Mouse (Mus musculus) megakaryocyte progenitor cell, adult 5-6 weeks (primary cell): ENCODE measurements around the gene Tex44. TPM values are rescaled to one million over a fixed set of nuclear protein-coding genes. Genes with fewer than 3 reads are reported as not detected.

Source experiments
- ATAC-seq: replicated peaks from 2 replicates; pipeline ENCODE4 v1.8.0; 2016; ENCODE audit warnings: mild to moderate bottlenecking, moderate TSS enrichment, inconsistent platforms; ENCODE audit not compliant: poor library complexity
- total RNA-seq, 2 experiments: library from RNA; stranded (forward) in 1 of 2; stranded (reverse) in 1 of 2; fragments of 157-497, 149-512 nt in 1 of 2; fragments of 200-1000 nt in 1 of 2; gene quantifications; 2 replicates each; pipeline versions ENCODE4 v1.2.3 to v1.2.4; 2015 to 2017

The Tex44 gene
- total RNA-seq, 2 experiments from 2014 or later = not detected

DNA sequence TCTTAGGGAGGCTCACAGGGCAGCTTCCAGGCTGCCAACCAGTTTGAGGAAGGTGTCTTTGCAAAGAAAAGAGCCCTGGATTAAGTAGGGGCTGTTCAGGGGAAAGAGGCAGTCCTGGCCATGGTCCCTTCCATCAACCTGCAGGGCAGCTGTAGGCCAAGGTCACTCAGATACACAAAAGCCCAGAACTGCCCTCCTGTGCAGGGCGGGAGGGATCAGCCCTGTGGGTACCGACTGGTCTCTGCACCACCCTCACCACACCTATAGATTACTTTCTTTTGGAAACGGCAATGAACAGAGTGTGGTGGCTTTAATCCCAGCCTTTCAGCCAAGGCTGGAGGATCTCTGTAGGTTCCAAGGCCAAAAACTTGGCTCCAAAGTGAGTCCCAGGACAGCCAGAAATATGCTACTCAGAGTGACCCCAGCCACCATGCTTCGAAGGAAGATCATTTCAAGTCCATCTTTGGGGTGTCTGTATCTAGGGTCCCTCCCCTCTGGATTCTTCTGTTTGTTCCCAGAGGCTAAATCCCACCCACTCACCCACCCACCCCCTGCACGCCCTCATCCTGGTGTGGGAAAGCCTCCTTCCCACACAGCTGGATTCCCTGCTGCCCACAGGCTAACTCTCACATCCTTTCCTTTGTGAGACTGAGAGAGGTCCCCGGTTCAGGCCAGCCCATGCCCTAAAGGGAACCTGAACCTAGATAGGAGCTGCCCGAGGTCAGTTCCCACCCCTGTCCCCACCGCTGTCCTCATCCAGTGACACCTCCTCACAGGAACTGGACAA is 17.4 kb downstream of the Tex44 start:
- no peak for ATAC-seq

GRCm38 (mm10) chr1:86447596-86448171 is 21.6 kb downstream of the Tex44 start:
- ATAC-seq = no peak

DNA sequence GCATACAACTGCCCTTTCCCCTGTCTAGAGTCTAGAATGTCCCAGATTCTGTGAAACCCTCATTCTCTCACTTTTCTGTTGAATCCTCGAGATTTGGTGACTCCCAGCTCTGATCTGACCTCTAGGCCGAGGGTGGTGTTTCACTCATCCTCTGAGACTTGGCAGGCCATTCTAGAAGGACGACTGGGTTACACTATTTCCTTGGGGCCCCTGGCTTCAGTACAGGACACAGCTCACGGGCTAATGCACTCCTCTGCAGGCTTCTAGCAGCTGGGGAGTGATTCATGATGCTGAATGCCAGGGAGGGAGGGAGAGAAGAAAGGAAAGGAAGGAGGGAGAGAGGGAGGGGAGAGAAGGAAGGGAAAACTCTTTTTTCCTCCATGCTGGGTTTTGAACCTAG is 22.1 kb downstream of the Tex44 start:
- no peak for ATAC-seq

DNA sequence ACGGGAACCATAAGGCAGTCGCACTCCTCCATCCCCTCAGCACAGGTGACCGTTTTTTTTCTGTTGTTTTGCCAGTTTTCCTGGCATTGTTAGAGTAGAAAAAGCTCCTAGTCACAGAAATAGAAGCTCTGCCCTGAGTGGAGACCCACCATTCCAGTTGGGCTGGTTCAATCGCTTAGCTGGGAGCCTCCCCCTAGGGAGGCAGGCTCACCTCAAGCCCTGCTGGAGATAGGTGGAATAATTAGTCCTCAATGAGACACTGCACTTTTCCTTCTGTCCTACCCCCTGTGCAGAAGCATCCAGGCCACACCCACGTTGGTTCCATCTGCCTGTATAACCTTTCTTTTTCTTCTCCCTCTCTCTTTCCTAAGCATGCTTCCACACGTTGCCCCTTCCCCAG is 23.8 kb downstream of the Tex44 start:
- 0 out of 2 replicates have a peak, but pooled peaks have one; percentile 34 for ATAC-seq

- no peak for ATAC-seq
Measured at GRCm38 (mm10) chr1:86452713-86453112, 26.6 kb downstream of the Tex44 start.

DNA sequence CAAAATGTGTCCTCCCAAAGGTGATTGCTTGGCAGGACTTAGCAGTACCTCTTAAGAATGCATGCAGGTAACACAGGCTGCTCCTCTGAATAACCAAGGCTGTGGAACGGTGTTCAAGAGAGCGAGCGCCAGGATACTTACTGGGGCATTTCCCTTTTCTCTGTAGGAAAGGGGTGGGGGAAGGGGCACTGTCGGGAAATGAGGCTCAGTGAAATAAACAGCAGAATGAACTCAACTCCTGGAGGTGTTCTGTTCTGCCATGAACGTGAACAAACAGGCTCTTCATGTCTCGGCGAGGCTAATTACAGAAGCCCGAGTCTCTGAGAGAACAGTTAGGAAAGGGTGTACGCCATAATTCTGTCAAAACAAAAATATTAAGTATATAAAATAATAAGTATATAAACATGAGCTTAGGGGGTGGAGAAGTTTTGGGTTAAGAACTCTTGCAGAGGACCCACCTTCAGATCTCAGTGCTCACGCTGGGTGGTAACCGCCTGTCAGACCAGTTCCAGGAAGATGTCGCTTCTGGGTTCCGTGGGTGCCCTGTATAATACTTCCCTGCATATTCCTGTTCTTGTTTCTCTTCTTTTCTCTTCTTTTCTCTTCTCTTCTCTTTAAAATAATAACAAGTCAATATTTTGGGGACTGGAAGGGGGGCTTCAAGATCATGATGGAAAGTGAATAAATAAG is 30.9 kb downstream of the Tex44 start:
- peak; percentile 42; the same call in 1 of the 2 replicates for ATAC-seq

DNA sequence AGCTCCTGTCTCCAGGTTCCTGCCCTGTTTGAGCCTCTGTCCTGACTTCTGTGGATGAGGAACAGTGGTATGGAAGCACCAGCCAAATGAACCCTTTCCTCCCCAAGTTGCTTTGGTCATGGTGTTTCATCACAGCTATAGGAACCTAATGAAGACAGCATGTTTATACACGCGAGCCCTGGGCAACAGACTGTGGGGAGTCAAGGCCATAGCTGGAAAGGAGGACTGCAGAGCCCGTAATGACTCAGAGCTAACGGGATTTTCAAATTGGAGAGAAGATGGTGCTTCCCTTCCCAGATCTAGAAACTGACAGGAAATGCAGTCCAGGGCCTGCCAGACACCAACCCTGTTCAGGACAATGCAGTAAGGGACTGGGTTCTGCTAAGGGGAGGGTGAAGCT is 33.2 kb downstream of the Tex44 start:
- ATAC-seq = no peak

DNA sequence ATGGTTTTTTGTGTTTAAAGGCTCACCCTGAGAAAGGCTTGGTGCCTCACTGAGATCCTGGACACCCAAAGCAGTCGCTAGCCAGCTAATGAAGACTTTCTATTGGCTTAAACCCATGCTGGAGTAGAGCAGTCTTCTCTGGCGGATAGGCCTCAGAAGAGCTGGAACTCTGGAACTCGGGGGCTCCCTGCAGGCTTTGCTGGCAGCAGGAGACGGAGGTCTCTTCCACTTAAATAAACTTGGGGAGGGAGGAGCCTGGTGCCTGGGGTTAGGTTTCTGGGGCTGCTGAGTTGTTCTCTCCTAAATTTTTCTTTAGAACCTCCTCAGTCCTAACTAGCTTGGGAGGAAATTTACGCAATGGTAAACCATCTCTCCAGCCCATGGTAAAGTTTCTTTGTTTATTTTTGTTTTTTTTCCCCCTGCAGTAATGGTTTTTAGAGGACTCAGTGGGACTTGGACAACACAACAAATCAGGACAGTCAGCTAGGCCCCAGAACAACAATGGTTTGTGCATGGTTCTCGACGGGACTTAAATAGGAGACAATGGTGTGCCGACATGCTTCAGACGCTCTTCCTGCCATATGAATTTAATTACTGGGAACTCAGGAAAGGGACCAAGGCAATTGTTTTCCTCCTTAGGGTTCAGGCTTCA is 38.2 kb downstream of the Tex44 start:
- no peak for ATAC-seq

GRCm38 (mm10) chr1:86464875-86465224 is 38.7 kb downstream of the Tex44 start:
- no peak for ATAC-seq

DNA sequence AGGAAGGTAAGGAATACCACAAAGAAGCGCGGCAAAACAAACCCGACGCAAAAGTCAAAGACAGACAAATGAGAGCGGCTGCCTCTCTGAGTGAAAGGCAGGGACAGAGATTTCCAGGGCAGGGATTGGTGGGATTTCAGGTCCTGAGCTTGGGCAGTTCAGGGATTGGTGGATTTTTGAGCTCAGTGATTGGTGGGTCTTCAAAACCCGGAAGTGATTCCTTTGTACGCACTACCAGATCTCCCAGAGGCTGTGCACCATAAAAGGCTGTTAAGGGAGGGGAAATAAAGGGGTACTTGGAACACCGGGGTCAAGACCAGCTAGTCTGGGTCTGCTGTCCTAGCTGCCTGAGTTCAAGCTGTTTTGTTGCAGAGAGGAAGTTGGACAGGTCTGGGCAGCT is 41.3 kb downstream of the Tex44 start:
- no peak for ATAC-seq

- ATAC-seq = no peak
Measured at GRCm38 (mm10) chr1:86469876-86470275, 43.7 kb downstream of the Tex44 start.

GRCm38 (mm10) chr1:86470519-86471181 is 44.5 kb downstream of the Tex44 start:
- ATAC-seq = peak; percentile 60

DNA sequence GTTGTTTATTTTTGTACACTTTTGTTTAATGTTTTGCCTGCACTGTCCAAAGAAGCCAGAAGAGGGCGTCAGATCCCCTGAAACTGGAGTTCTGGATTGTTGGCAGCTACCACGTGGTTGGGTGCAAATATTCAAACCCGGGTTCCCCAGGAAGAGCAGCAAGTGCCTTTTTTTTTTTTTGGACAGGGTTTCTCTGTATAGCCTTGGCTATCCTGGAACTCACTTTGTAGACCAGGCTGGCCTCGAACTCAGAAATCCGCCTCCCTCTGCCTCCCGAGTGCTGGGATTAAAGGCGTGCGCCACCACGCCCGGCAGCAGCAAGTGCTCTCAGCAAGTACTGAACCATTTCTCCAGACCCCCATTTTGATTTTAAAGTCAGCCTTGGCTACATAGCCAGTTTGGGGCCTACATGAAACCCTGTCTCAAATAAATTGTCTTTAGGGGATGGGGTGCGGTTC is 45.4 kb downstream of the Tex44 start:
- ATAC-seq = peak; percentile 55

DNA sequence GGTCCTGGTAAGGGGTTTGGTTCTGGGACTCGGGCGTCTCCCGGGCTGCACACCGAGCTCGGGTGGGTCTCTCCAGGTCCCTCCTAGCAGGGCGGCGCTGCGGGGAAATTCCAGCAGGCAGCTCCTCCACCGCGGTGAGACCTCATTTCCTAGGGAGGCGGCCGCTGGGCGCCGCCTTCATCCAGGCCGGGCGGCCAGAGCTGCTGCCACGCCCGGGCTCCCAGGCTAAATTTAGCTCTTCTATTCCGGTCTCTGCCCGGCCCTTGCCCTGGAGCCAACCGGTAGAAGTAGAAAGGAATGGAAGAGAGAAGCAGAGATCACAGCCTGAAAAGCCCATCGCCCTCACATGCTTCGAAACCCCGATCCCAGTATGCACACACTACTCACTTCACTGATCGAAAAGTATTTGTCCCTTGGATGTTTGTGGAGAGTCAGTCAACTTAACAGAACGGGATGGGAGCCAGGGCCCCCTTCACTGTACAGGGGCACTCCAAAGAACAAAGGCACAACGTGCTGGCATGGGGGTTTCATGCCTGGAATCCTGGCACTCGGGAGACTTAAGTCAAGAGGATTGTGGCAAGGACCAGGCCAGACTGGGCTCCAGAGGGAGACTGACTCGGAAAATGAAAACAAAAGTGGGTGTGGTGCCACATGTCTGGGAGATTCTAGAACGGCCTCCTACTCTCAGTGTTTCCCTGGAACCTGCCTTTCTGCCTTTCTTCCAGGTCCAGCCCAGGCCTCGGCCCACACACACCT is 46.2 kb downstream of the Tex44 start:
- ATAC-seq = peak; percentile 50

- ATAC-seq = no peak
Measured at GRCm38 (mm10) chr1:86473109-86473760, 47.1 kb downstream of the Tex44 start.

Other genes starting within 250 kb of the Tex44 start
- gene B3gnt7, start 123.5 kb upstream of the Tex44 start, total RNA-seq (2015) = 0.90 and 1.1 TPM in 2 replicates
- 0.47 and 0.83 TPM in 2 replicates for gene B3gnt7, start 123.5 kb upstream of the Tex44 start, total RNA-seq (2017)
- 728 and 799 TPM in 2 replicates for gene Ncl, start 66.9 kb upstream of the Tex44 start, total RNA-seq (2015)
- gene Ncl, start 66.9 kb upstream of the Tex44 start, total RNA-seq (2017) = 665 and 1,023 TPM in 2 replicates
- gene Nmur1, start 101 bp upstream of the Tex44 start, total RNA-seq (2015) = 1.0 TPM in 1 of 2 replicates, not detected in the other
- gene Nmur1, start 101 bp upstream of the Tex44 start, total RNA-seq (2017) = not detected in 2 replicates
- 6,310 and 6,455 TPM in 2 replicates for gene Ptma, start 100.4 kb downstream of the Tex44 start, total RNA-seq (2015)
- gene Ptma, start 100.4 kb downstream of the Tex44 start, total RNA-seq (2017) = 6,827 and 7,265 TPM in 2 replicates
- gene Pde6d, start 156.3 kb downstream of the Tex44 start, total RNA-seq (2015) = 60.3 and 71.2 TPM in 2 replicates
- gene Pde6d, start 156.3 kb downstream of the Tex44 start, total RNA-seq (2017) = 17.9 and 23.6 TPM in 2 replicates
- 9.3 and 13.2 TPM in 2 replicates for gene Cops7b, start 156.6 kb downstream of the Tex44 start, total RNA-seq (2015)
- gene Cops7b, start 156.6 kb downstream of the Tex44 start, total RNA-seq (2017) = 19.5 and 22.7 TPM in 2 replicates
- not detected in 2 replicates for gene Nppc, start 244.2 kb downstream of the Tex44 start, total RNA-seq (2015)
- 0.41 TPM in 1 of 2 replicates, not detected in the other for gene Nppc, start 244.2 kb downstream of the Tex44 start, total RNA-seq (2017)